Mouse (Mus musculus) heart, postnatal 0 days (tissue): Measurements from ENCODE around the gene Tmem235.

ENCODE experiments used
- CTCF ChIP-seq: IDR thresholded peaks from 2 replicates; pipeline ENCODE4 v1.5.1; 2016; ENCODE audit warnings: antibody characterized with exemption, control low read depth, low read depth
- EP300 ChIP-seq: IDR thresholded peaks from 2 replicates; pipeline ENCODE4 v1.6.1; 2016; ENCODE audit warnings: antibody characterized with exemption, low read depth

DNA sequence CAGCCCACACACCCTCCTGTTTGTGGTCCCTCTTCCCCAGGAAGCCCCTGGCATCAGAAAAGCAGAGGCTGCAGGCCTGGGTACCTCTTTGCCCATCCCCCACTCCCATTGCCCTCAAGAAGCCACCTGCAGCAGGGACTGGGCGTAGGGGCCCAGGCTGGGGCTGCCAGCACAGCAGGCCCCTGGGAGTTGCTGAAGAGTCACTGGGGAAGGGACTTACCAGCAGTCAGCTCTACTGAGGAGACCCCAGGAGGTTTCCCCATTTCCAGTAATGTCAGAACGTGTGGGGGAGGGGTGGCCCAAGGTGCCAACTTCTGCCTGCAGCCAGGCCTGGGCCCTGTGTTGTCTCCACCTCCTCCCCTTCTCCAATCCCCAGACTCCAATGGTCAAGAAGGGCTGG lies 41.7 kb downstream of the Tmem235 start:
- TF ChIP-seq CTCF = no peak
- no peak for TF ChIP-seq EP300
